Comparison of ENCODE assay signal across 18 mouse cellular contexts in the genomic region with DNA sequence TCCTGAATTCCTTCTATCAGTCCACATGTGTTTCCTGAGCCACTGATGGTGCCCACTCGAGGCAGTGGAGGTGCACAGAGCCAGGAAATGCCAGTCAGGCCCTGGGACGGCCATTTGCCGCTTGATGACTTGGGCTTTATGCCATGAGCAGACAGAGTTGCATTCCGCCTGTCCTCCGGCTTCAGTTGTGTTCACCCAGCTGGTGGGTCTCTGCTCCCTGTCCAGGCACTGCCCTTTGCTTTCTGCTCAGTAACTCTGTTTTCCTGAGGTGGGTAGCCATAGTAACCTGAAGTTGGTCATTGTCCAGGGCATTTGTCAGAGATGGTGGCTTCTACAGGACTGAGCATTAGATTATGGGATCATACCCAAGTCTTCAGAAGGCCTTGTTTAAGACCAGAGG.
"Had no signal": no experiment of that assay in that cellular context is flagged by ENCODE, and none has a peak within 500 bp of the region (broad histone marks: within the 10 kb centered on the region; RNA-seq: fewer than 3 reads in every experiment).

No protein-coding gene starts in this region.

- H3K4me3 ChIP-seq: kidney, embryonic 15.5 days; layer of hippocampus, adult 2 months; limb, embryonic 10.5 days; megakaryocyte, embryonic 14.5 days; midbrain, embryonic 12.5 days; neural tube, embryonic 13.5 days had no signal

- ATAC-seq: midbrain, embryonic 16.5 days had no signal

- H3K9ac ChIP-seq: kidney, embryonic 15.5 days; midbrain, embryonic 12.5 days; neural tube, embryonic 13.5 days had no signal

- H3K4me1 ChIP-seq: kidney, embryonic 15.5 days; limb, embryonic 10.5 days; midbrain, embryonic 12.5 days had no signal

- DNase-seq: kidney, adult 18-20 months; kidney, postnatal 4 days; lung, adult 2 months; lung, postnatal 14 days; retina, postnatal 1 day; right cerebral cortex, postnatal 4 days; spleen, adult 18-20 months; thymus, adult 18-20 months; thymus, postnatal 14 days had no signal

- H3K9me3 ChIP-seq: kidney, embryonic 15.5 days; limb, embryonic 10.5 days; megakaryocyte, embryonic 14.5 days; midbrain, embryonic 12.5 days; neural tube, embryonic 13.5 days had no signal

- H3K4me2 ChIP-seq: kidney, embryonic 15.5 days; midbrain, embryonic 12.5 days; neural tube, embryonic 13.5 days had no signal

- H3K27ac ChIP-seq: kidney, embryonic 15.5 days; layer of hippocampus, adult 2 months; limb, embryonic 10.5 days; liver, embryonic 14.5 days; macrophage; midbrain, embryonic 12.5 days; neural tube, embryonic 13.5 days had no signal

- H3K27me3 ChIP-seq: kidney, embryonic 15.5 days; megakaryocyte, embryonic 14.5 days; midbrain, embryonic 12.5 days; neural tube, embryonic 13.5 days had no signal
